Mouse (Mus musculus): ENCODE data around the gene Mbd5.
A peak's percentile ranks its signal among the peaks of the same experiment; 100 is the strongest.

Mbd5 gene

GRCm38 (mm10) chr2:49354066-49354465, 404.8 kb downstream of the Mbd5 start:
- no peak for DNase-seq

- DNase-seq: no peak
These were observed 406.6 kb downstream of the Mbd5 start for GRCm38 (mm10) chr2:49355867-49356266.

GRCm38 (mm10) chr2:49358128-49358814, 409.0 kb downstream of the Mbd5 start:
- DNase-seq: no peak

DNA sequence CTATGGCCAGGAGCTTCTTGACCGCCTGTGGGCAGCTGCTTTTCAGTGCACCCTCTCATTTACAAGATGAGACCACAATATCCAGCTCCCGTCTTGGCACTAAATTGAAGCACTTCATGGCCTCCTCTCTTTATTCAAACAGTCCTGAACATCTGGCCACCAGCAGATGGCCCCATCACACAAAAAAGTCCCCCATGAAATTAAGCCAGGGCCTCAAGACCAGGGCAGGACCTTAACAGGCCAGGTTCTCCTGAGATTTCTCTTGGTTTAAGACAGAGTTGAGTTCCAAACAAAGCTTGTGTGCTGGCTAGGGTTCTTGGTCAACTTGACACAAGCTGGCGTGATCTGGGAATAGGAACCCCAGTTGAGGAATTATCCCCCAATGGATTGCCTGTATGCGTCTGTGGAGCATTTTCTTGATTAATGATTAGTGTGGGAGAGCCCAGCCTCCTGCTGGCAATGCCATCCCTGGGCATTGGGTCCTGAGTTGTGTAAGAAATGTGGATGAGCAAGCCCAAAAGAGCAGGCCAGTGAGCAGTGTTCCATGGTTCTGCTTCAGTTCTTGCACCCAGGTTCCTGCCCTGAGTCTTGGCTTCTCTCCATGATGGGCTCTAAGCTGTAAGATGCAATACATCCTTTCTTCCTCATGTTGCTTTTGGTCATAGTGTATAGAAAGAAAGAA, 409.7 kb downstream of the Mbd5 start:
- DNase-seq: peak; percentile 26 to 59

DNA sequence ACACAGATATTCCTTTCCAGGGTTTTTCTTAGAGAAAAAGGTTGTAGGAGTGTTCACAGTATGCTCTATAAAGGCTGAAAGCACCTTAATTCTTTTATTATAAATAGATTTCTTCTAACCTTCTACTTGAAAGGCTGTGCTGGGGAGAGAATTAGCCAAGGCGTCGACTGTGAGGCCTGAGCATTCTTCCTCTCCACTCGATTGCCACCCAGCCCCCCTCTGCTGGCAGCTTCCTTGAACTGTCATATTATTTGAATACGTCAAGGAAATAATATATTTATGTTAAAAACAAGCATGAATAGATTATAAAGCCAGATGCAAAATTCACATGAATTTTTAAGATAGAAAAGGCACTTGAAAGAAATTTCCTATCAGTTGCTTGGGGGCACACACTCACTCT, 410.4 kb downstream of the Mbd5 start:
- no peak for DNase-seq

DNA sequence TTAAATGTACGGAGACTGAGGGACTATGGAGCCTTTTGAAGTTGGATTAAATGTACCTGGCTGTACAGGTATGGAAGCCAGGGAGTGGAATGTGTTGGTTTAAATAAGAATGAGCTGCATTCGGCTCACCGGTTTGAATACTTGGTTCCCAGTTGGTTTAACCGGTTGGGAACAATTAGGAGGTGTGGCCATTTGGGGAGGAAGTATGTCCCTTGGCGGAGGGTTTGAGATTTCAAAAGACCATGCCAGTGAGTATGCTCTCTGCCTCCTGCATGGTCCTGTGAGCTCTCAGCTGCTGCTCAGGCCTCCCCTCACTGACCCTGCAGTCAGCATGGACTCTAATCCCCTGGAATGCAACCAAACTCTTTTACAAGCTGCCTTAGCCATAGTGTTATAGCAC, 415.2 kb downstream of the Mbd5 start:
- DNase-seq: no peak

DNA sequence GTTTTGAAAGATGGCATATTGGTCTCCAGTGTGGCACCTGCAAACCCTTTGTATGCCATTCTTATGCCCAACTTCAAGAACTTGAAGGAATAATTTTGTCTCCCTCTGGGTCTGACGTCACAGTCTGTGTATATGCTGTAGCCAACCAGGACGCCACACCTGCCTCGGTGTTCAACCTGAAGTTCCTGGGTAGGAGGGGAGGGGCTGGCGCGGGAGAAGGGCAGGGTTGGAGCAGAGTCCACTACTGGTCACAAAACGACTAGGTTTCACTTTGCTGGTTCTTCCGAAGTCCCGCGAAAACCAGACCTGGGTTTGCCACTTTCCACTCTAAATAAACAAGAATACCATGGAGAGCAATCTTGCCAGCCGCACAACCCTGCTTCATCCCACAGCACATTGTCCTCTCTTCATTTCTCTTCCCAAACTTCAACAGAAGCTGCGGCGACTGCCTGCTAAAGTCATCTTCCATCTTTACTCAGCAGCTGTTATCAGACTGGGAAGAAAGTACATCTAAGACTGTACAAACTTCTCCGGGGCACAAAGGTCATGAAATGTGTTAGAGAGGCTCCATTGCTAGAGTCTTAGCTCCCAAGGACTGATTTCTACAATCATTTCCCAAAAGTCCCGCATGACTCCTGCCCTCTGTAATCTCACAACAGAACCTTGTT, 417.7 kb downstream of the Mbd5 start:
- DNase-seq: no peak

DNA sequence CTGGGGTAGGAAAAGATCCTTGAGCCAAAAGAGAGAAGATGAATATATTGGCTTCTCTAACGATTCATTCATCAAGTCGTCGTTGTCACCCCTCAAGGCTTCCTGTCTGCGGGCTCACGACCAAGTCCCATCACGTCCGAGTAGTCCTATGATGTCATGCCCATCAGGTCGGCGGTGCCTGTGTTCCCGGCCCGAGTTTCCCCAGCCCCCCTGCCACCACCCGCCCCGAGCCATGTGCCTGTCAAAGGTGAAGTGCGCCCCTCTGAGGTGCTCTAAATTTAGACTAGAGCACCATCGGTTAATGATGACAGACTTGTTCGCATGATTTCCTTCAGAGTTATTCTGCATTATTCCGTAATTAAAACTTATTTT, 418.2 kb downstream of the Mbd5 start:
- DNase-seq: no peak

DNA sequence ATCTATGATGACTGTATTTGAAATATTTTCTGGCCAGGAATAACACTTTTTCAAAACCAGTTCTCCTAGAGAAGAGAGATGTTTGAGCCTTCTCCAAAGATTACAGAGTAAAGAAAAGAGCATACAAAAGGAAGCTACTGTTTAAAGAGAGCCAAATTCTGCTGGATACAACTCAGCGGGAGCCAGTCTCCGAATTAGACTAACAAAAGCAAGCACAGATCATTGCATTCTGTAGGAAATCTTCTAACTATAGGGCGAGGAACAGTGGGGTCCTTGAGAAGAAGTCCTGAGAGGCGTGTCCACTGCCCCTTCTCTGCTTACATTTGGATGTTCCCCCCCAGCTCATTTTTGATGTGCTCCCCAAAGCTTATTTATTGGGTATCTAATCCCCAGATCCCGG, 422.3 kb downstream of the Mbd5 start:
- DNase-seq: no peak

- DNase-seq: no peak
These were observed 423.3 kb downstream of the Mbd5 start for GRCm38 (mm10) chr2:49372586-49372985.
